In genomic region chr5:136894840-136895528, GRCm38 (mm10) we compare ENCODE assay signal across 19 mouse cellular contexts. TPM values are rescaled to one million over a fixed set of nuclear protein-coding genes. Genes with fewer than 3 reads are reported as not detected.
DNase-seq lines count a peak whose midpoint lies in the region; ATAC-seq and TF ChIP-seq lines count a peak whose summit lies in the region.
"Had no signal": no experiment of that assay in that cellular context is flagged by ENCODE, and none has a peak within 500 bp of the region (broad histone marks: within the 10 kb centered on the region; RNA-seq: fewer than 3 reads in every experiment).

No protein-coding gene starts in this region.

- H3K4me3 ChIP-seq in kidney, embryonic 16.5 days (ENCODE audit: low read length), result no peak overlapping the region
- no peak overlapping the region for H3K4me3 ChIP-seq in stomach, embryonic 15.5 days (replicated peaks)
- no peak overlapping the region for H3K4me3 ChIP-seq in stomach, postnatal 0 days (ENCODE audit: low read depth, low read length)
- no peak overlapping the region for H3K4me3 ChIP-seq in limb, embryonic 11.5 days (ENCODE audit: low read depth, low read length)
- H3K4me3 ChIP-seq: heart, embryonic 15.5 days; left cerebral cortex, adult 2 months had no signal

- H3K27me3 ChIP-seq in kidney, embryonic 16.5 days (ENCODE audit: insufficient read depth, low read length), result no peaks in the 10 kb centered on the region
- H3K27me3 ChIP-seq in stomach, embryonic 15.5 days (replicated peaks), result no peaks in the 10 kb centered on the region
- no peaks in the 10 kb centered on the region for H3K27me3 ChIP-seq in stomach, postnatal 0 days (ENCODE audit: control insufficient read depth, insufficient read depth, low read length)
- H3K27me3 ChIP-seq in limb, embryonic 11.5 days (ENCODE audit: control insufficient read depth, insufficient read depth, low read length), result no peaks in the 10 kb centered on the region
- H3K27me3 ChIP-seq: heart, embryonic 15.5 days had no signal

- H3K36me3 ChIP-seq in kidney, embryonic 16.5 days (ENCODE audit: insufficient read depth, low read length), result no peaks in the 10 kb centered on the region
- no peaks in the 10 kb centered on the region for H3K36me3 ChIP-seq in stomach, embryonic 15.5 days
- H3K36me3 ChIP-seq in stomach, postnatal 0 days (ENCODE audit: control insufficient read depth, insufficient read depth, low read length), result no peaks in the 10 kb centered on the region
- no peaks in the 10 kb centered on the region for H3K36me3 ChIP-seq in limb, embryonic 11.5 days (ENCODE audit: control insufficient read depth, insufficient read depth, low read length)
- H3K36me3 ChIP-seq: heart, embryonic 15.5 days had no signal

- H3K4me1 ChIP-seq in kidney, embryonic 16.5 days (ENCODE audit: insufficient read depth, low read length), result 0 out of 2 replicates have a peak, but pooled peaks cover 2% of the 10 kb centered on the region
- peaks cover 7% of the 10 kb centered on the region; the same call in 1 of the 2 replicates for H3K4me1 ChIP-seq in stomach, embryonic 15.5 days
- no peaks in the 10 kb centered on the region for H3K4me1 ChIP-seq in stomach, postnatal 0 days (replicated peaks; ENCODE audit: control insufficient read depth, insufficient read depth)
- H3K4me1 ChIP-seq in limb, embryonic 11.5 days (ENCODE audit: control insufficient read depth, insufficient read depth, low read length), result peaks cover 6% of the 10 kb centered on the region

- H3K27ac ChIP-seq in kidney, embryonic 16.5 days (ENCODE audit: low read length), result peak overlapping the region; percentile 37; the same call in 1 of the 2 replicates
- H3K27ac ChIP-seq in stomach, embryonic 15.5 days, result no peak overlapping the region
- no peak overlapping the region for H3K27ac ChIP-seq in stomach, postnatal 0 days (replicated peaks)
- 0 out of 2 replicates have a peak overlapping the region, but pooled peaks have one; percentile 12 for H3K27ac ChIP-seq in limb, embryonic 11.5 days (replicated peaks; ENCODE audit: low read depth, low read length)
- H3K27ac ChIP-seq: heart, embryonic 15.5 days; left cerebral cortex, adult 2 months had no signal

- H3K4me2 ChIP-seq in kidney, embryonic 16.5 days (replicated peaks; ENCODE audit: low read depth, low read length), result peak overlapping the region; percentile 34
- H3K4me2 ChIP-seq in stomach, embryonic 15.5 days, result peak overlapping the region; percentile 21; the same call in 1 of the 2 replicates
- H3K4me2 ChIP-seq in stomach, postnatal 0 days (replicated peaks; ENCODE audit: low read depth), result no peak overlapping the region
- H3K4me2 ChIP-seq in limb, embryonic 11.5 days (ENCODE audit: low read depth, severe bottlenecking), result peak overlapping the region; percentile 30; the same call in 1 of the 2 replicates
- H3K4me2 ChIP-seq: heart, embryonic 15.5 days had no signal

- no peaks in the 10 kb centered on the region for H3K9me3 ChIP-seq in kidney, embryonic 16.5 days (ENCODE audit: low read length)
- no peaks in the 10 kb centered on the region for H3K9me3 ChIP-seq in stomach, embryonic 15.5 days
- no peaks in the 10 kb centered on the region for H3K9me3 ChIP-seq in stomach, postnatal 0 days (ENCODE audit: control insufficient read depth, low read length)
- no peaks in the 10 kb centered on the region for H3K9me3 ChIP-seq in limb, embryonic 11.5 days (ENCODE audit: control insufficient read depth, low read length)
- H3K9me3 ChIP-seq: heart, embryonic 15.5 days had no signal

- ATAC-seq in kidney, embryonic 16.5 days (ENCODE audit: low FRiP score, low TSS enrichment), result 0 out of 2 replicates have a peak, but pooled peaks have one; percentile 31
- no peak for ATAC-seq in stomach, embryonic 15.5 days (ENCODE audit: insufficient read depth, low FRiP score, low read depth)
- no peak for ATAC-seq in stomach, postnatal 0 days (ENCODE audit: low FRiP score, low TSS enrichment)
- ATAC-seq in limb, embryonic 11.5 days (ENCODE audit: insufficient number of reproducible peaks, low FRiP score, low TSS enrichment, low read depth), result no peak
- ATAC-seq: liver, postnatal 0 days; midbrain, embryonic 16.5 days had no signal

- DNase-seq in kidney, postnatal 25 days, result no peak
- no peak for DNase-seq in stomach, postnatal 0 days (ENCODE audit: low spot score)
- DNase-seq in limb, embryonic 11.5 days (ENCODE audit: low spot score), result peak; percentile 42
- no peak for DNase-seq in right cerebral cortex, postnatal 36 days (ENCODE audit: low spot score in 2 of 2)
- DNase-seq in layer of hippocampus, adult 8-10 months (ENCODE audit: low spot score in 2 of 2), result no peak
- DNase-seq: cerebellum, adult 8-10 months; gastrocnemius, postnatal 10 days; heart, adult 18-20 months; liver; liver, postnatal 0 days; thymus, postnatal 25 days had no signal

- no peak for TF ChIP-seq EP300 in stomach, postnatal 0 days (optimal IDR thresholded peaks at IDR 0.05)

- TF ChIP-seq CTCF in stomach, postnatal 0 days (IDR thresholded peaks at IDR 0.05; ENCODE audit: low read depth), result no peak

- WGBS in kidney, embryonic 16.5 days, result 44% methylated on average over 25 of the region's 25 CpGs
- WGBS in stomach, embryonic 15.5 days, result 51% methylated on average over 25 of the region's 25 CpGs
- 46% methylated on average over 25 of the region's 25 CpGs for WGBS in stomach, postnatal 0 days
- WGBS in limb, embryonic 11.5 days, result 28% methylated on average over 25 of the region's 25 CpGs

- no peak overlapping the region for H3K9ac ChIP-seq in kidney, embryonic 16.5 days (replicated peaks; ENCODE audit: low read length)
- no peak overlapping the region for H3K9ac ChIP-seq in stomach, embryonic 15.5 days
- H3K9ac ChIP-seq in stomach, postnatal 0 days (ENCODE audit: low read length), result no peak overlapping the region
- peak overlapping the region; percentile 9; the same call in 1 of the 2 replicates for H3K9ac ChIP-seq in limb, embryonic 11.5 days (ENCODE audit: low read length)
- H3K9ac ChIP-seq: heart, embryonic 15.5 days; liver, postnatal 0 days had no signal

RNA-seq across cellular contexts. Expression of gene Col26a1, which starts 12.0 kb away (rescaled TPM):
- 48.1 and 51.5 TPM in 2 replicates for polyA plus RNA-seq in kidney, embryonic 16.5 days (2015; fragmentation: Nextera tagmentation; extraction: Ambion mirVana)
- polyA plus RNA-seq in stomach, embryonic 15.5 days (2015; fragmentation: Nextera tagmentation; extraction: Ambion mirVana), result 20.6 and 25.3 TPM in 2 replicates
- 2.9 and 3.5 TPM in 2 replicates for polyA plus RNA-seq in stomach, postnatal 0 days (2015; fragmentation: Nextera tagmentation; extraction: Ambion mirVana)
- polyA plus RNA-seq in limb, embryonic 11.5 days (2014; fragmentation: Nextera tagmentation; extraction: Ambion mirVana), result 68.2 and 69.0 TPM in 2 replicates
- total RNA-seq in layer of hippocampus, adult 8-10 months (2022), result 1 to 10 TPM; 4.0 to 4.7 (median 4.5) TPM
- total RNA-seq: common myeloid progenitor, adult 5-6 weeks; heart, adult 18-20 months; hematopoietic stem cell, adult 5-6 weeks; megakaryocyte progenitor cell, adult 5-6 weeks had no signal
- polyA plus RNA-seq: liver, postnatal 0 days had no signal

RNA-seq across cellular contexts. Expression of gene Ift22, which starts 13.0 kb away (rescaled TPM):
- polyA plus RNA-seq in kidney, embryonic 16.5 days (2015; fragmentation: Nextera tagmentation; extraction: Ambion mirVana), result 87.8 and 88.1 TPM in 2 replicates
- 59.5 and 62.3 TPM in 2 replicates for polyA plus RNA-seq in stomach, embryonic 15.5 days (2015; fragmentation: Nextera tagmentation; extraction: Ambion mirVana)
- polyA plus RNA-seq in stomach, postnatal 0 days (2015; fragmentation: Nextera tagmentation; extraction: Ambion mirVana), result 26.1 and 28.4 TPM in 2 replicates
- polyA plus RNA-seq in limb, embryonic 11.5 days (2014; fragmentation: Nextera tagmentation; extraction: Ambion mirVana), result 80.6 and 80.7 TPM in 2 replicates
- 10 to 100 TPM; 70.1 to 86.2 (median 80.7) TPM for total RNA-seq in layer of hippocampus, adult 8-10 months (2022)

RNA-seq across cellular contexts. Expression of gene Fis1, which starts 58.1 kb away (rescaled TPM):
- 291 and 296 TPM in 2 replicates for polyA plus RNA-seq in kidney, embryonic 16.5 days (2015; fragmentation: Nextera tagmentation; extraction: Ambion mirVana)
- polyA plus RNA-seq in stomach, embryonic 15.5 days (2015; fragmentation: Nextera tagmentation; extraction: Ambion mirVana), result 246 and 259 TPM in 2 replicates
- polyA plus RNA-seq in stomach, postnatal 0 days (2015; fragmentation: Nextera tagmentation; extraction: Ambion mirVana), result 255 and 270 TPM in 2 replicates
- polyA plus RNA-seq in limb, embryonic 11.5 days (2014; fragmentation: Nextera tagmentation; extraction: Ambion mirVana), result 283 and 299 TPM in 2 replicates
- 100 to 1,000 TPM; 224 to 262 (median 228) TPM for total RNA-seq in layer of hippocampus, adult 8-10 months (2022)

Comparison
In these comparisons a context has a peak if more than half of its experiments do, and no peak if none do; other contexts are left out.
1. H3K27ac ChIP-seq: peak in kidney, embryonic 16.5 days (single experiment) and limb, embryonic 11.5 days (single experiment); none in stomach, embryonic 15.5 days (single experiment) and stomach, postnatal 0 days (single experiment).